In genomic region chr6:145792373-145792772, GRCm38 (mm10) we compare ENCODE assay signal across 16 mouse cellular contexts. TPM values are rescaled to one million over a fixed set of nuclear protein-coding genes. Genes with fewer than 3 reads are reported as not detected.
A peak's percentile ranks its signal among the peaks of the same experiment; 100 is the strongest.
DNase-seq lines count a peak whose midpoint lies in the region; ATAC-seq and TF ChIP-seq lines count a peak whose summit lies in the region.
"Had no signal": no experiment of that assay in that cellular context is flagged by ENCODE, and none has a peak within 500 bp of the region (broad histone marks: within the 10 kb centered on the region; RNA-seq: fewer than 3 reads in every experiment).

No protein-coding gene starts in this region.

- no peak for DNase-seq in heart, adult 8-10 months (ENCODE audit: low spot score)
- no peak for DNase-seq in lung, adult 18-20 months
- no peak for DNase-seq in cerebellum, adult 2 months
- DNase-seq: adrenal gland, adult 8-10 months; cerebellum, adult 18-20 months; kidney, postnatal 36 days had no signal

- peak overlapping the region; percentile 65 for H3K27ac ChIP-seq in heart, embryonic 15.5 days
- H3K27ac ChIP-seq in lung, embryonic 15.5 days = peak overlapping the region; percentile 78
- H3K27ac ChIP-seq in intestine, embryonic 16.5 days (ENCODE audit: low read length) = peak overlapping the region; percentile 64
- peak overlapping the region; percentile 75 for H3K27ac ChIP-seq in stomach, embryonic 16.5 days (ENCODE audit: low read length)
- no peak overlapping the region for H3K27ac ChIP-seq in cerebellum, adult 2 months (ENCODE audit: insufficient read depth, low read length)
- H3K27ac ChIP-seq: hindbrain, postnatal 0 days; midbrain, embryonic 13.5 days had no signal

- no peak for TF ChIP-seq POLR2A in cerebellum, adult 2 months (IDR thresholded peaks at IDR 0.05; ENCODE audit: borderline replicate concordance, insufficient read depth, low read length)

- H3K27me3 ChIP-seq in heart, embryonic 15.5 days = no peaks in the 10 kb centered on the region
- no peaks in the 10 kb centered on the region for H3K27me3 ChIP-seq in lung, embryonic 15.5 days
- no peaks in the 10 kb centered on the region for H3K27me3 ChIP-seq in intestine, embryonic 16.5 days (replicated peaks; ENCODE audit: control insufficient read depth, insufficient read depth, low read length)
- H3K27me3 ChIP-seq in stomach, embryonic 16.5 days (ENCODE audit: control insufficient read depth, insufficient read depth, low read length) = no peaks in the 10 kb centered on the region
- no peaks in the 10 kb centered on the region for H3K27me3 ChIP-seq in cerebellum, adult 2 months (ENCODE audit: control insufficient read depth, insufficient read depth, low read length)
- H3K27me3 ChIP-seq: midbrain, embryonic 13.5 days had no signal

- no peaks in the 10 kb centered on the region for H3K36me3 ChIP-seq in heart, embryonic 15.5 days
- H3K36me3 ChIP-seq in lung, embryonic 15.5 days = no peaks in the 10 kb centered on the region
- no peaks in the 10 kb centered on the region for H3K36me3 ChIP-seq in intestine, embryonic 16.5 days (ENCODE audit: control insufficient read depth, insufficient read depth, low read length)
- H3K36me3 ChIP-seq in stomach, embryonic 16.5 days (ENCODE audit: control insufficient read depth, insufficient read depth, low read length) = no peaks in the 10 kb centered on the region
- H3K36me3 ChIP-seq: midbrain, embryonic 13.5 days had no signal

- H3K4me3 ChIP-seq in heart, embryonic 15.5 days = no peak overlapping the region
- H3K4me3 ChIP-seq in lung, embryonic 15.5 days = no peak overlapping the region
- no peak overlapping the region for H3K4me3 ChIP-seq in intestine, embryonic 16.5 days (ENCODE audit: low read length)
- no peak overlapping the region for H3K4me3 ChIP-seq in stomach, embryonic 16.5 days (replicated peaks; ENCODE audit: low read length)
- no peak overlapping the region for H3K4me3 ChIP-seq in cerebellum, adult 2 months (replicated peaks; ENCODE audit: insufficient read depth, low read depth, low read length)
- H3K4me3 ChIP-seq: midbrain, embryonic 13.5 days; myocyte had no signal

- peaks cover 41% of the 10 kb centered on the region for H3K4me1 ChIP-seq in heart, embryonic 15.5 days (replicated peaks)
- H3K4me1 ChIP-seq in lung, embryonic 15.5 days = peaks cover 40% of the 10 kb centered on the region
- peaks cover 20% of the 10 kb centered on the region for H3K4me1 ChIP-seq in intestine, embryonic 16.5 days (ENCODE audit: control insufficient read depth, insufficient read depth, low read length)
- peaks cover 25% of the 10 kb centered on the region for H3K4me1 ChIP-seq in stomach, embryonic 16.5 days (ENCODE audit: control insufficient read depth, insufficient read depth, low read length)
- no peaks in the 10 kb centered on the region for H3K4me1 ChIP-seq in cerebellum, adult 2 months (ENCODE audit: control insufficient read depth, insufficient read depth, low read length)
- H3K4me1 ChIP-seq: midbrain, embryonic 13.5 days had no signal

- WGBS in heart, embryonic 15.5 days = 47% methylated on average over 7 of the region's 7 CpGs
- WGBS in lung, embryonic 15.5 days = 55% methylated on average over 7 of the region's 7 CpGs
- 61% methylated on average over 7 of the region's 7 CpGs for WGBS in intestine, embryonic 16.5 days
- 54% methylated on average over 7 of the region's 7 CpGs for WGBS in stomach, embryonic 16.5 days
- WGBS in cerebellum, adult 2 months = 93% methylated on average over 7 of the region's 7 CpGs

- no peaks in the 10 kb centered on the region for H3K9me3 ChIP-seq in heart, embryonic 15.5 days (replicated peaks)
- H3K9me3 ChIP-seq in lung, embryonic 15.5 days = no peaks in the 10 kb centered on the region
- H3K9me3 ChIP-seq in intestine, embryonic 16.5 days (ENCODE audit: control insufficient read depth, low read length) = no peaks in the 10 kb centered on the region
- H3K9me3 ChIP-seq in stomach, embryonic 16.5 days (replicated peaks; ENCODE audit: control insufficient read depth, low read length) = no peaks in the 10 kb centered on the region
- H3K9me3 ChIP-seq: midbrain, embryonic 13.5 days had no signal

- no peak overlapping the region for H3K9ac ChIP-seq in heart, embryonic 15.5 days
- H3K9ac ChIP-seq in lung, embryonic 15.5 days = no peak overlapping the region
- H3K9ac ChIP-seq in intestine, embryonic 16.5 days (ENCODE audit: low read depth, low read length) = no peak overlapping the region
- H3K9ac ChIP-seq in stomach, embryonic 16.5 days (ENCODE audit: low read length) = no peak overlapping the region
- H3K9ac ChIP-seq: midbrain, embryonic 13.5 days had no signal

- TF ChIP-seq CTCF in cerebellum, adult 2 months (IDR thresholded peaks at IDR 0.05; ENCODE audit: borderline replicate concordance, insufficient read depth, low read depth, low read length) = no peak

- ATAC-seq in heart, embryonic 15.5 days (replicated peaks; ENCODE audit: insufficient number of reproducible peaks, insufficient read depth, low FRiP score, low read depth) = no peak
- no peak for ATAC-seq in lung, embryonic 15.5 days (ENCODE audit: borderline replicate concordance, extremely low read depth, low FRiP score, low TSS enrichment)
- no peak for ATAC-seq in intestine, embryonic 16.5 days
- no peak for ATAC-seq in stomach, embryonic 16.5 days (ENCODE audit: insufficient read depth, low FRiP score)
- ATAC-seq: forebrain, embryonic 14.5 days had no signal

- H3K4me2 ChIP-seq in heart, embryonic 15.5 days = no peak overlapping the region
- no peak overlapping the region for H3K4me2 ChIP-seq in lung, embryonic 15.5 days
- H3K4me2 ChIP-seq in intestine, embryonic 16.5 days (ENCODE audit: low read depth, low read length) = no peak overlapping the region
- no peak overlapping the region for H3K4me2 ChIP-seq in stomach, embryonic 16.5 days (ENCODE audit: low read depth, low read length)
- H3K4me2 ChIP-seq: liver, embryonic 11.5 days; midbrain, embryonic 13.5 days had no signal

RNA-seq across cellular contexts. Expression of gene Rassf8, which starts 45.8 kb away (rescaled TPM):
- polyA plus RNA-seq in heart, embryonic 15.5 days (2015; fragmentation: Nextera tagmentation; extraction: Ambion mirVana) = 10.5 and 12.0 TPM in 2 replicates
- 10 to 100 TPM; 54.3 to 61.5 (median 55.4) TPM for total RNA-seq in heart, adult 8-10 months (2022)
- 6.7 and 7.8 TPM in 2 replicates for polyA plus RNA-seq in lung, embryonic 15.5 days (2015; fragmentation: Nextera tagmentation; extraction: Ambion mirVana)
- 3.1 and 3.2 TPM in 2 replicates for polyA plus RNA-seq in intestine, embryonic 16.5 days (2015; fragmentation: Nextera tagmentation; extraction: Ambion mirVana)
- polyA plus RNA-seq in stomach, embryonic 16.5 days (2015; fragmentation: Nextera tagmentation; extraction: Ambion mirVana) = 4.9 and 5.7 TPM in 2 replicates
- polyA plus RNA-seq in cerebellum, adult 2 months (2012; rRNA removed) = 31.2 and 38.1 TPM in 2 replicates
- total RNA-seq: MEL had no signal
